Mouse (Mus musculus): ENCODE measurements around the gene Jund.

DNA sequence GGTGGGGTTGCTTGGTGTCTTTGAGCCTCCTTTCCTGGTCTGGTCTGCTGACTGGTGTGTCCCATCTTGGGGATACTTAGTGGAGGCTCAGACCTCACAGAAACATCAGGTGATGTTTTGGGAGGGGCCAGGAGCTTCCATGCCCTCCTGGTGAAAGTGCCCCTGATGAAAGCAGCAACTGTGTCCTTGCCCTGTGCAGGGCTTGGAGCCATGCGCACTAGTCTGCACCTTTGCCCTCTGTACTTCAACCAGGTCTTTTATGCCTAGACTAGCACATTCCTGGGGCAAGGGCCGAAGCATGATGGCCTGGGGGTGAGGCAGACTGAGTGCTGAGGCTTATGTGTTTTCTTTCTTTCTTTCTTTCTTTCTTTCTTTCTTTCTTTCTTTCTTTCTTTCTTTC, 33.1 kb upstream of the Jund start:
- no peak for TF ChIP-seq CTCF (IDR thresholded peaks at IDR 0.05; ENCODE audit: low read depth)
- no peak for TF ChIP-seq EP300 (IDR thresholded peaks at IDR 0.05; ENCODE audit: low read depth)
